15 mouse cellular contexts compared by ENCODE assay signal in genomic region chr1:24257961-24258360, GRCm38 (mm10).
"Had no signal": no experiment of that assay in that cellular context is flagged by ENCODE, and none has a peak within 500 bp of the region (broad histone marks: within the 10 kb centered on the region; RNA-seq: fewer than 3 reads in every experiment).

No protein-coding gene starts in this region.

- H3K4me1 ChIP-seq: neural tube, embryonic 15.5 days; stomach, embryonic 15.5 days had no signal

- H3K36me3 ChIP-seq: neural tube, embryonic 15.5 days; stomach, embryonic 15.5 days had no signal

- H3K4me3 ChIP-seq: neural tube, embryonic 15.5 days; stomach, embryonic 15.5 days had no signal

- H3K27me3 ChIP-seq: neural tube, embryonic 15.5 days; stomach, embryonic 15.5 days had no signal

- H3K27ac ChIP-seq: neural tube, embryonic 15.5 days; stomach, embryonic 15.5 days; stomach, postnatal 0 days had no signal

- H3K9me3 ChIP-seq: neural tube, embryonic 15.5 days; stomach, embryonic 15.5 days had no signal

- DNase-seq: retina, postnatal 1 day; right cerebral cortex, adult 18-20 months; right cerebral cortex, postnatal 14 days; right cerebral cortex, postnatal 25 days; right cerebral cortex, postnatal 4 days; spleen, adult 18-20 months; thymus, adult 18-20 months; thymus, adult 2 months; thymus, postnatal 14 days; thymus, postnatal 25 days; thymus, postnatal 36 days; thymus, postnatal 4 days had no signal

- H3K9ac ChIP-seq: neural tube, embryonic 15.5 days; stomach, embryonic 15.5 days had no signal

- H3K4me2 ChIP-seq: neural tube, embryonic 15.5 days; stomach, embryonic 15.5 days had no signal
